Comparison of ENCODE assay signal across 8 mouse cellular contexts in genomic region chr7:144417644-144418343, GRCm38 (mm10). TPM values are rescaled to one million over a fixed set of nuclear protein-coding genes. Genes with fewer than 3 reads are reported as not detected.
DNase-seq lines count a peak whose midpoint lies in the region; ATAC-seq and TF ChIP-seq lines count a peak whose summit lies in the region.

No protein-coding gene starts in this region.

- H3K27ac ChIP-seq in cortical plate, adult 2 months (ENCODE audit: insufficient read depth, low read length), result peak overlapping the region; percentile 78

- H3K4me3 ChIP-seq in cortical plate, adult 2 months (ENCODE audit: insufficient read depth, low read length), result no peak overlapping the region

- DNase-seq in A20 (ENCODE audit: low read depth, low spot score) (peak; percentile 26), R1 (ENCODE audit: low read depth, low spot score) (peak; percentile 78)
- DNase-seq in heart, adult 18-20 months, result peak; percentile 29 to 57
- peak; percentile 89 to 93 for DNase-seq in layer of hippocampus, adult 18-20 months (ENCODE audit: low spot score in 2 of 2)
- DNase-seq in right cerebral cortex, postnatal 4 days, result peak; percentile 68
- no peak for DNase-seq in thymus, postnatal 4 days

- peaks cover 24% of the 10 kb centered on the region for H3K4me1 ChIP-seq in cortical plate, adult 2 months (ENCODE audit: control insufficient read depth, insufficient read depth, low read length)

- 0 out of 2 replicates have a peak, but pooled peaks have one; percentile 10 for ATAC-seq in megakaryocyte progenitor cell, adult 5-6 weeks (replicated peaks; ENCODE audit: poor library complexity)

- peak; percentile 86 for TF ChIP-seq POLR2A in cortical plate, adult 2 months (IDR thresholded peaks at IDR 0.05; ENCODE audit: extremely low read depth, insufficient read depth, low read length)

- no peak for TF ChIP-seq CTCF in cortical plate, adult 2 months (IDR thresholded peaks at IDR 0.05; ENCODE audit: extremely low read depth, insufficient read depth, low read length)

RNA-seq across cellular contexts. Expression of gene Cttn, which starts 53.0 kb away (rescaled TPM):
- 146 and 147 TPM in 2 replicates for polyA plus RNA-seq in cortical plate, adult 2 months (2012; rRNA removed)
- 10 to 100 TPM; 31.3 to 33.3 TPM for total RNA-seq in heart, adult 18-20 months (2021)
- total RNA-seq in layer of hippocampus, adult 18-20 months (2021), result 100 to 1,000 TPM; 179 to 196 TPM
- total RNA-seq in megakaryocyte progenitor cell, adult 5-6 weeks (2015), result 0.73 and 3.1 TPM in 2 replicates
- total RNA-seq in megakaryocyte progenitor cell, adult 5-6 weeks (2017), result 7.9 and 13.0 TPM in 2 replicates

Comparison
In these comparisons a context has a peak if more than half of its experiments do, and no peak if none do; other contexts are left out.
1. RNA of gene Cttn, which starts 53.0 kb away (total RNA-seq): 179 to 196 TPM in layer of hippocampus, adult 18-20 months; 31.3 to 33.3 TPM in heart, adult 18-20 months and 0.73 to 13.0 TPM in megakaryocyte progenitor cell, adult 5-6 weeks; every median in the first group is over 4 times any median in the second.